Mouse (Mus musculus) kidney, embryonic 15.5 days (tissue): ENCODE data around the gene Plekhg3. TPM values are rescaled to one million over a fixed set of nuclear protein-coding genes. Genes with fewer than 3 reads are reported as not detected.

Experiments
- ATAC-seq: fragments of 200-750 bp; cut with Nextera tagmentation; replicated peaks from 2 replicates; pipeline ENCODE4 v1.8.0; 2017; ENCODE audit warnings: moderate TSS enrichment; ENCODE audit not compliant: low FRiP score
- H3K27ac ChIP-seq: fragments of 300-500 bp; sonication (generic); 2 replicates; pipeline ENCODE4 v1.5.1; 2015; ENCODE audit warnings: mild to moderate bottlenecking, inconsistent platforms
- H3K27me3 ChIP-seq: fragments of 300-500 bp; sonication (generic); 2 replicates; pipeline ENCODE4 v1.6.1; 2015; ENCODE audit warnings: inconsistent platforms
- H3K36me3 ChIP-seq: fragments of 300-500 bp; sonication (generic); 2 replicates; pipeline ENCODE4 v1.6.1; 2015; ENCODE audit warnings: inconsistent platforms
- H3K4me1 ChIP-seq: fragments of 300-500 bp; sonication (generic); 2 replicates; pipeline ENCODE4 v1.6.1; 2015; ENCODE audit warnings: inconsistent platforms
- H3K4me2 ChIP-seq: fragments of 300-500 bp; sonication (generic); 2 replicates; pipeline ENCODE4 v1.6.1; 2015; ENCODE audit warnings: moderate library complexity, mild to moderate bottlenecking, inconsistent platforms
- H3K4me3 ChIP-seq: fragments of 300-500 bp; sonication (generic); replicated peaks from 2 replicates; pipeline ENCODE4 v1.5.1; 2015; ENCODE audit warnings: mild to moderate bottlenecking, inconsistent platforms
- H3K9ac ChIP-seq: fragments of 300-500 bp; sonication (generic); 2 replicates; pipeline ENCODE4 v1.6.1; 2015; ENCODE audit warnings: mild to moderate bottlenecking, inconsistent platforms
- H3K9me3 ChIP-seq: fragments of 300-500 bp; sonication (generic); replicated peaks from 2 replicates; pipeline ENCODE4 v1.6.1; 2016; ENCODE audit warnings: inconsistent platforms
- WGBS: fragments of 180-500 bp; shearing (Covaris S2); methylation state at CpG from one replicate; pipeline ENCODE4 v1.1.7; 2015; ENCODE audit warnings: mixed read lengths; 5-methylcytosine and 5-hydroxymethylcytosine counted together
- polyA plus RNA-seq: library from polyadenylated mRNA; unstranded; fragments of >200 nt; fragmentation: Nextera tagmentation; extraction: Ambion mirVana; gene quantifications from 2 replicates; pipeline ENCODE4 v1.2.1, GENCODE M21; 2015

The Plekhg3 gene
- polyA plus RNA-seq, result 18.2 and 18.8 TPM in 2 replicates

DNA sequence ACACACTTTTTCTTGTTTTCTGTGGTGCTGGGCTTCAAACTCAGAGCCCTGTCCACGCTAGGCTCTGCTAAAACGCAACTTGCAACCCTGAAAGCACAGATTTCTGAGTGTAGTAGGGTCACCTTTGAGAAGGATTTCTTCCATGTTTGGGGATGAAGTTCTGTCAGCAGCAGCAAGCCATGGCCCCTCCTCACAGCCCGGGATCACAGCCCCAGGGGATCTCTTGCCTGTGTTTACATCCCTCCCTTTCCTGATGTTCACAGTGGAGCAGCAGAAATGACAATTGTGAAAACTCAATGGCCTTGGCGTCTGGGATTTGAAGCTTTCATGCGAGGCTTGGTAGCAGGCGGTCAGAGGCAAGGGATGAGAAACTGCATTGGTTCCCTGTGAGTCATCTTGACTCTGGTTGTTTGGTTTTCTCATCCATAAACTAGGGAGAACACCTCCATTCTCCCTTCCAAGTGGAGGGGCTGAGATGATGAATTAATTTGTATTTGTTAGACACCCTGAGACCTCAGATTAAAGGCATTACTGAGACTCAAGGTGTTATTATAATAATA lies at the start of gene Plekhg3:
Plekhg3 (plus strand) TSS at position 312 of the 560 bp plus-strand sequence.
- peaks cover 58% of the 10 kb centered on the region for H3K4me1 ChIP-seq
- peak within 1 kb of the TSS; percentile 95 for H3K27ac ChIP-seq
- H3K4me2 ChIP-seq, result peak within 1 kb of the TSS; percentile 93
- ATAC-seq, result no peak
- H3K36me3 ChIP-seq, result no peaks in the 10 kb centered on the region
- WGBS, result 39% methylated on average over 6 of the region's 6 CpGs
- H3K4me3 ChIP-seq, result peak within 1 kb of the TSS; percentile 87; the same call in 1 of the 2 replicates
- H3K27me3 ChIP-seq, result 0 out of 2 replicates have a peak, but pooled peaks cover 2% of the 10 kb centered on the region
- H3K9ac ChIP-seq, result no peak within 1 kb of the TSS
- no peaks in the 10 kb centered on the region for H3K9me3 ChIP-seq

DNA sequence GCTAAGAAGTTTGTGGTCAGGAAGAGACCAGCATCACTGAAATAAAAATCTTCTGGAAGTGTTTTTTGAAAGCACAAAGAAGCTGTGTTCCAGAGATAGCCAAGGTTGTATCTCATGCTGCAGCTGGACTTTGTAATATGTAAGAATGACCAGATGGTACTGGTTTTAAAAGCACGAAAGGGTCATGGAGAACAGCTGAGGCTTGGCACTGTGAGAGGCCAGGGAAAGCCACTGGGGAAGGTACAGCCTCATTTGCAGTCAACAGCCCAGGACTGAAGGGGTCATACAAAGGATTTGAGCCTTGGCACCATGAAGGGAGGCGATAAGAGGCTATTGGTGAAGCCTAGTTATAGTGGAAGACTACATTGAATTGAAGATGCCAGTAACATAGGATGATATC lies 48.2 kb upstream of the Plekhg3 start:
- Histone ChIP-seq H3K4me2 (no peak overlapping the region), H3K27ac (no peak overlapping the region), H3K4me1 (peaks cover 30% of the 10 kb centered on the region), H3K9me3 (no peaks in the 10 kb centered on the region), H3K36me3 (no peaks in the 10 kb centered on the region), H3K4me3 (no peak overlapping the region), H3K27me3 (no peaks in the 10 kb centered on the region), H3K9ac (no peak overlapping the region)
- WGBS, result 86% methylated on average over 2 of the region's 2 CpGs
- no peak for ATAC-seq

- H3K4me1 ChIP-seq, result peaks cover 30% of the 10 kb centered on the region
- no peaks in the 10 kb centered on the region for H3K9me3 ChIP-seq
- H3K27ac ChIP-seq, result no peak overlapping the region
- no peak overlapping the region for H3K9ac ChIP-seq
- H3K36me3 ChIP-seq, result no peaks in the 10 kb centered on the region
- ATAC-seq, result no peak
- H3K27me3 ChIP-seq, result no peaks in the 10 kb centered on the region
- no peak overlapping the region for H3K4me2 ChIP-seq
- no peak overlapping the region for H3K4me3 ChIP-seq
- WGBS, result 78% methylated on average over 2 of the region's 2 CpGs
These were observed 47.7 kb upstream of the Plekhg3 start for GRCm38 (mm10) chr12:76482948-76483347.

- H3K9ac ChIP-seq, result no peak overlapping the region
- H3K9me3 ChIP-seq, result no peaks in the 10 kb centered on the region
- H3K4me2 ChIP-seq, result no peak overlapping the region
- H3K4me3 ChIP-seq, result no peak overlapping the region
- peaks cover 19% of the 10 kb centered on the region for H3K4me1 ChIP-seq
- H3K36me3 ChIP-seq, result no peaks in the 10 kb centered on the region
- peak; percentile 65; the same call in 1 of the 2 replicates for ATAC-seq
- WGBS, result 15% methylated on average over 4 of the region's 4 CpGs
- H3K27ac ChIP-seq, result peak overlapping the region; percentile 18; the same call in 1 of the 2 replicates
- no peaks in the 10 kb centered on the region for H3K27me3 ChIP-seq
These were observed 45.8 kb upstream of the Plekhg3 start for GRCm38 (mm10) chr12:76484881-76485280.

DNA sequence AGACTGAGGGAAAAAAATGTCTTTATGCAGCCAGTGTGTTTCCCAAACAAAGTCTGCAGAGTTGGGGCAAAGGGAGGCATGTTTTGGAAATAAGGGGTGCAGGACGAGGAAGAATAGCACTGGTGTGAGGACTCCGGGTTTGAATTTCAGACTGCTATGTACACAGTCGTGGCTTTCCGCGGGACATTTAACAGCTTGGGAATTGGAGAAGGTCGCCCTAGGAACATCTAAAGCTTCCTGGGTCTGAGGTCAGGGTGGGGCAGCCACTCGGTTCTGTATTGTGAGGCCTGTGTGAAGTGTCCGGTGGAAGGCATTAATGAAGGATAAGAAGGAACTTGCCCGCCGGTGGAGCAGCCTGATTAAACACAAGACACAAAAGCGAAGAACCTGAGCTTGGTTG lies 45.3 kb upstream of the Plekhg3 start:
- Histone ChIP-seq H3K27ac (peak overlapping the region; percentile 16), H3K9me3 (no peaks in the 10 kb centered on the region), H3K27me3 (no peaks in the 10 kb centered on the region), H3K4me2 (no peak overlapping the region), H3K9ac (no peak overlapping the region), H3K4me1 (peaks cover 15% of the 10 kb centered on the region), H3K36me3 (no peaks in the 10 kb centered on the region), H3K4me3 (no peak overlapping the region)
- peak; percentile 33; the same call in 1 of the 2 replicates for ATAC-seq
- 27% methylated on average over 11 of the region's 11 CpGs for WGBS

DNA sequence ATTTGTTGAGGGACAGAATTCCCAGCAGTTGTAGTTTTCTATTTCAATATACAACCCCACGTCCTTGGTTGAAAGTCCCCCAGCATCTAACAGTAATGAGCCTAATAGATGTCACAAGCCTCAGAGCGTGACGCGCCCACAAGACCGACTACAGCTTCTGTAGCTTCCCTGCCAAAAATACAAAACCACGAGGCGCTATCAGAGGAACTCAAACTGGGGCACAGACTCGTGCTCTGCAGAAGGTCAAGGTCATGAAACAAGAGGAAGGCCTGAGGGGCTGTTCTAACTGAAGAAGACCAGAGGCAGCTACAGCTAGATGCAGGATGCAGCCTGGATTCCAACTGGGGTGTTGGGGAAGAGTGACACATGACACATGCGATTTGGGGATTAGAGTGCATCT lies 43.7 kb upstream of the Plekhg3 start:
- no peak overlapping the region for H3K4me3 ChIP-seq
- no peaks in the 10 kb centered on the region for H3K27me3 ChIP-seq
- no peak overlapping the region for H3K27ac ChIP-seq
- H3K4me1 ChIP-seq, result peaks cover 15% of the 10 kb centered on the region
- 66% methylated on average over 9 of the region's 9 CpGs for WGBS
- H3K36me3 ChIP-seq, result no peaks in the 10 kb centered on the region
- no peak overlapping the region for H3K4me2 ChIP-seq
- no peak overlapping the region for H3K9ac ChIP-seq
- ATAC-seq, result no peak
- H3K9me3 ChIP-seq, result no peaks in the 10 kb centered on the region

GRCm38 (mm10) chr12:76490798-76491197 lies 39.9 kb upstream of the Plekhg3 start:
- H3K36me3 ChIP-seq, result no peaks in the 10 kb centered on the region
- ATAC-seq, result no peak
- H3K9ac ChIP-seq, result no peak overlapping the region
- no peak overlapping the region for H3K4me3 ChIP-seq
- H3K27me3 ChIP-seq, result peaks cover 5% of the 10 kb centered on the region; the same call in 1 of the 2 replicates
- H3K9me3 ChIP-seq, result no peaks in the 10 kb centered on the region
- no peak overlapping the region for H3K27ac ChIP-seq
- peaks cover 5% of the 10 kb centered on the region for H3K4me1 ChIP-seq
- 74% methylated on average over 1 of the region's 1 CpGs for WGBS
- no peak overlapping the region for H3K4me2 ChIP-seq

GRCm38 (mm10) chr12:76493462-76493861 lies 37.2 kb upstream of the Plekhg3 start:
- Histone ChIP-seq H3K4me3 (no peak overlapping the region), H3K9me3 (no peaks in the 10 kb centered on the region), H3K36me3 (no peaks in the 10 kb centered on the region), H3K4me1 (peaks cover 10% of the 10 kb centered on the region), H3K9ac (no peak overlapping the region), H3K27ac (no peak overlapping the region), H3K4me2 (no peak overlapping the region), H3K27me3 (peaks cover 5% of the 10 kb centered on the region; the same call in 1 of the 2 replicates)
- 28% methylated on average over 5 of the region's 5 CpGs for WGBS
- ATAC-seq, result no peak

GRCm38 (mm10) chr12:76495381-76495780 lies 35.3 kb upstream of the Plekhg3 start:
- H3K36me3 ChIP-seq, result no peaks in the 10 kb centered on the region
- ATAC-seq, result no peak
- H3K9me3 ChIP-seq, result no peaks in the 10 kb centered on the region
- H3K4me2 ChIP-seq, result no peak overlapping the region
- no peak overlapping the region for H3K27ac ChIP-seq
- 66% methylated on average over 4 of the region's 4 CpGs for WGBS
- H3K27me3 ChIP-seq, result peaks cover 5% of the 10 kb centered on the region; the same call in 1 of the 2 replicates
- H3K4me1 ChIP-seq, result peaks cover 14% of the 10 kb centered on the region
- no peak overlapping the region for H3K9ac ChIP-seq
- H3K4me3 ChIP-seq, result no peak overlapping the region

GRCm38 (mm10) chr12:76496324-76496723 lies 34.4 kb upstream of the Plekhg3 start:
- Histone ChIP-seq H3K9me3 (no peaks in the 10 kb centered on the region), H3K9ac (no peak overlapping the region), H3K4me3 (no peak overlapping the region), H3K27ac (no peak overlapping the region), H3K36me3 (no peaks in the 10 kb centered on the region), H3K4me2 (peak overlapping the region; percentile 45), H3K27me3 (peaks cover 5% of the 10 kb centered on the region; the same call in 1 of the 2 replicates), H3K4me1 (peaks cover 14% of the 10 kb centered on the region)
- ATAC-seq, result peak; percentile 57; the same call in 1 of the 2 replicates
- WGBS, result 22% methylated on average over 12 of the region's 12 CpGs

DNA sequence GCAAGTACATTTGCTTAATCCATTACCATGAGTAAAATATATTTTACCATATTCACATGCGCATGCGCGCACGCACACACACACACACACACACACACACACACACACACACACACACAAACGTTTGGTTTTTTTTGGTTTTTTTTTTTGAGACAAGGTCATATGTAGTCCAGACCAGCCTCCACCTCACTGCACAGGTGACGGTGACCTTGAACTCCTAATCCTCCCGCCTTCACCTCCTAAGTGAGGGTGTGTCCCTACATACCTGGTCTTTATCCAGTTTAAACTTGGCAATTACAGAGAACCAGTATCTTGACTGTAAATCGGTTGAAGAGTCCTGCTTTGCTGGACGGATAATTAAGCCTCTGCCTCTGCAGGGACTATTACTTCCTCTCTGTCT lies 31.4 kb upstream of the Plekhg3 start:
- Histone ChIP-seq H3K4me1 (peaks cover 25% of the 10 kb centered on the region), H3K9me3 (no peaks in the 10 kb centered on the region), H3K27ac (0 out of 2 replicates have a peak overlapping the region, but pooled peaks have one; percentile 5), H3K4me2 (no peak overlapping the region), H3K9ac (no peak overlapping the region), H3K36me3 (no peaks in the 10 kb centered on the region), H3K27me3 (peaks cover 5% of the 10 kb centered on the region; the same call in 1 of the 2 replicates), H3K4me3 (no peak overlapping the region)
- ATAC-seq, result no peak
- 80% methylated on average over 9 of the region's 9 CpGs for WGBS

DNA sequence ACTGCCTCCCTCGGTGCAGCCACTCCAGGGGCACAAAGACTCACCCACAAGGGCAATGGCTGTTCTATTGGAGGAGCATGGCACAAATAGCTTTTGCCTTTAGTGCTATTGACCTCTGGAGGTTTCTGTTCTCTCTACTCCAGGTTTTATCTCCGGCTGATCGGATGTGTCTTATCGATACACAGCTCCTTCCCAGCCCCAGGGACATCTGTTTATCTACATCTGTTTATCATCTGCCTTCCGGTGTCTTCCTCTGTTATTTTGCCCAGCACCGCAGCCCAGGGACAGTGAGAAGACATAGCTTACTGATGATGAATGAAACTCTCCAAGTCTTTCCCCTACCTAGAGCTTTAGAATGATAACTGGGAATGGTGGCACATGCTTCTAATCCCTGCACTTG lies 30.6 kb upstream of the Plekhg3 start:
- no peaks in the 10 kb centered on the region for H3K36me3 ChIP-seq
- H3K27me3 ChIP-seq, result peaks cover 4% of the 10 kb centered on the region; the same call in 1 of the 2 replicates
- WGBS, result 85% methylated on average over 6 of the region's 6 CpGs
- peaks cover 25% of the 10 kb centered on the region for H3K4me1 ChIP-seq
- H3K9ac ChIP-seq, result no peak overlapping the region
- H3K27ac ChIP-seq, result no peak overlapping the region
- no peak overlapping the region for H3K4me2 ChIP-seq
- H3K4me3 ChIP-seq, result no peak overlapping the region
- no peaks in the 10 kb centered on the region for H3K9me3 ChIP-seq
- no peak for ATAC-seq

DNA sequence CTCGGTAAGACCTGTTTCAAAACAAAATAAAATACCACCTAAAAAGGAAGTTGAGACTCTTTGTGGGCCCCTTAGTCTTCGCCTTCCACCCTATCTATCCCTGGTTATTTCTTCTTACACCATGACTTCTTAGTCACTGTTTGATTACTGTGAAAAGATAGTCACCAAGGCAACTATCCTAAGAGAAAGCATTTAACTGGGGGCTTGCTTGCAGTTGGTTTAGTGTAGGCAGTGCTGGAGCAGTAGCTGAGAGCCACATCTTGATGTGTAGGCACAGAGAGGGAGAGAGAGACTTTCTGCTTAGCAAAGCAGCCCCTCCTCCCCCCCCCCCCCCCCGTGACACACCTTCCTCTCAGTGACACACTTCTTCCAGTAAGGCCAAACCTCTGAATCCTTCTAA lies 29.8 kb upstream of the Plekhg3 start:
- H3K4me2 ChIP-seq, result no peak overlapping the region
- H3K27ac ChIP-seq, result no peak overlapping the region
- WGBS, result 65% methylated on average over 2 of the region's 3 CpGs
- no peaks in the 10 kb centered on the region for H3K9me3 ChIP-seq
- H3K4me1 ChIP-seq, result peaks cover 21% of the 10 kb centered on the region
- no peak for ATAC-seq
- H3K9ac ChIP-seq, result no peak overlapping the region
- no peak overlapping the region for H3K4me3 ChIP-seq
- H3K36me3 ChIP-seq, result no peaks in the 10 kb centered on the region
- no peaks in the 10 kb centered on the region for H3K27me3 ChIP-seq
